Mouse (Mus musculus) hindbrain, embryonic 11.5 days (tissue): ENCODE measurements at regions not wholly inside any gene's neighbourhood (a gene's known extent, or its start where the extent isn't known, plus 50 kb on each side); places are given as distances from the start of the nearest gene placed in this dataset.

Source experiments
- ATAC-seq: fragments of 200-750 bp; cut with Nextera tagmentation; 2 replicates; pipeline ENCODE4 v1.8.0; 2017; ENCODE audit warnings: mild to moderate bottlenecking, moderate TSS enrichment, moderate library complexity; ENCODE audit not compliant: low FRiP score
- DNase-seq: peaks from one replicate; pipeline ENCODE4 v3.0.0-alpha.2; 2015; ENCODE audit warnings: low spot score
- H3K27ac ChIP-seq: fragments of 300-500 bp; sonication (generic); 2 replicates; pipeline ENCODE4 v1.5.1; 2014; ENCODE audit warnings: mild to moderate bottlenecking, low read depth, low read length
- H3K27me3 ChIP-seq: fragments of 300-500 bp; sonication (generic); 2 replicates; pipeline ENCODE4 v1.6.1; 2014; ENCODE audit warnings: mild to moderate bottlenecking, low read length, moderate library complexity, mixed read lengths; ENCODE audit not compliant: control insufficient read depth, insufficient read depth
- H3K36me3 ChIP-seq: fragments of 300-500 bp; sonication (generic); 2 replicates; pipeline ENCODE4 v1.6.1; 2014; ENCODE audit warnings: mild to moderate bottlenecking, low read length, moderate library complexity, mixed read lengths; ENCODE audit not compliant: control insufficient read depth, insufficient read depth
- H3K4me1 ChIP-seq: fragments of 300-500 bp; sonication (generic); replicated peaks from 2 replicates; pipeline ENCODE4 v1.6.1; 2014; ENCODE audit warnings: low read length, mixed read lengths; ENCODE audit not compliant: control insufficient read depth, insufficient read depth
- H3K4me2 ChIP-seq: fragments of 300-500 bp; sonication (generic); replicated peaks from 2 replicates; pipeline ENCODE4 v1.6.1; 2014; ENCODE audit warnings: mild to moderate bottlenecking, low read depth, low read length
- H3K4me3 ChIP-seq: fragments of 300-500 bp; sonication (generic); 2 replicates; pipeline ENCODE4 v1.5.1; 2014; ENCODE audit warnings: low read depth, low read length
- H3K9ac ChIP-seq: fragments of 300-500 bp; sonication (generic); 2 replicates; pipeline ENCODE4 v1.6.1; 2014; ENCODE audit warnings: low read depth, low read length
- H3K9me3 ChIP-seq: fragments of 300-500 bp; sonication (generic); 2 replicates; pipeline ENCODE4 v1.6.1; 2016; ENCODE audit warnings: low read length; ENCODE audit not compliant: control insufficient read depth
- WGBS: fragments of 180-500 bp; shearing (Covaris S2); extraction: QIAGEN DNeasy Blood & Tissue Kit; methylation state at CpG from one replicate; pipeline ENCODE4 v1.1.7; 2014; 5-methylcytosine and 5-hydroxymethylcytosine counted together

- 11% methylated on average over 5 of the region's 5 CpGs for WGBS
Observed at GRCm38 (mm10) chr13:46096968-46097367, 132.2 kb upstream of the Atxn1 start.

GRCm38 (mm10) chr13:46096416-46096815 is 131.6 kb upstream of the Atxn1 start:
- Histone ChIP-seq H3K4me2 (no peak overlapping the region), H3K27me3 (no peaks in the 10 kb centered on the region), H3K4me3 (no peak overlapping the region), H3K27ac (no peak overlapping the region), H3K4me1 (no peaks in the 10 kb centered on the region), H3K9me3 (no peaks in the 10 kb centered on the region), H3K36me3 (no peaks in the 10 kb centered on the region), H3K9ac (no peak overlapping the region)
- DNase-seq (no peak), ATAC-seq (no peak)
- WGBS: 69% methylated on average over 8 of the region's 8 CpGs

More at GRCm38 (mm10) chr13:46096968-46097367, 132.2 kb upstream of the Atxn1 start:
- Histone ChIP-seq H3K4me2 (no peak overlapping the region), H3K36me3 (no peaks in the 10 kb centered on the region), H3K27me3 (no peaks in the 10 kb centered on the region), H3K27ac (no peak overlapping the region), H3K4me3 (no peak overlapping the region), H3K9me3 (no peaks in the 10 kb centered on the region), H3K9ac (no peak overlapping the region), H3K4me1 (no peaks in the 10 kb centered on the region)
- peak; percentile 75 for DNase-seq
- no peak for ATAC-seq

- Histone ChIP-seq H3K27me3 (no peaks in the 10 kb centered on the region), H3K4me2 (no peak overlapping the region), H3K9ac (no peak overlapping the region), H3K27ac (no peak overlapping the region), H3K4me3 (no peak overlapping the region), H3K4me1 (no peaks in the 10 kb centered on the region), H3K9me3 (no peaks in the 10 kb centered on the region), H3K36me3 (no peaks in the 10 kb centered on the region)
- ATAC-seq: no peak
- 88% methylated on average over 3 of the region's 3 CpGs for WGBS
- DNase-seq: no peak
Observed at GRCm38 (mm10) chr13:46092787-46093186, 128.0 kb upstream of the Atxn1 start.

GRCm38 (mm10) chr13:46091109-46091508 is 126.3 kb upstream of the Atxn1 start:
- H3K4me2 ChIP-seq: no peak overlapping the region
- H3K27ac ChIP-seq: no peak overlapping the region
- H3K36me3 ChIP-seq: no peaks in the 10 kb centered on the region
- no peaks in the 10 kb centered on the region for H3K9me3 ChIP-seq
- DNase-seq (no peak), ATAC-seq (no peak)
- 84% methylated on average over 5 of the region's 5 CpGs for WGBS
- H3K4me1 ChIP-seq: no peaks in the 10 kb centered on the region
- H3K27me3 ChIP-seq: no peaks in the 10 kb centered on the region
- no peak overlapping the region for H3K9ac ChIP-seq
- H3K4me3 ChIP-seq: no peak overlapping the region

GRCm38 (mm10) chr13:46088237-46088636 is 123.4 kb upstream of the Atxn1 start:
- DNase-seq: no peak
- H3K9me3 ChIP-seq: no peaks in the 10 kb centered on the region
- H3K4me3 ChIP-seq: no peak overlapping the region
- no peak overlapping the region for H3K4me2 ChIP-seq
- no peak overlapping the region for H3K9ac ChIP-seq
- no peaks in the 10 kb centered on the region for H3K27me3 ChIP-seq
- ATAC-seq: no peak
- WGBS: 85% methylated on average over 3 of the region's 3 CpGs
- no peaks in the 10 kb centered on the region for H3K4me1 ChIP-seq
- no peaks in the 10 kb centered on the region for H3K36me3 ChIP-seq
- no peak overlapping the region for H3K27ac ChIP-seq

GRCm38 (mm10) chr13:46087663-46088062 is 122.9 kb upstream of the Atxn1 start:
- H3K27me3 ChIP-seq: no peaks in the 10 kb centered on the region
- no peak overlapping the region for H3K4me3 ChIP-seq
- H3K9me3 ChIP-seq: no peaks in the 10 kb centered on the region
- WGBS: 94% methylated on average over 4 of the region's 4 CpGs
- ATAC-seq (no peak), DNase-seq (no peak)
- no peak overlapping the region for H3K9ac ChIP-seq
- H3K4me2 ChIP-seq: no peak overlapping the region
- H3K4me1 ChIP-seq: no peaks in the 10 kb centered on the region
- no peaks in the 10 kb centered on the region for H3K36me3 ChIP-seq
- no peak overlapping the region for H3K27ac ChIP-seq

GRCm38 (mm10) chr13:46076879-46077278 is 112.1 kb upstream of the Atxn1 start:
- ATAC-seq: no peak
- no peak overlapping the region for H3K4me3 ChIP-seq
- H3K9ac ChIP-seq: no peak overlapping the region
- H3K9me3 ChIP-seq: no peaks in the 10 kb centered on the region
- no peak for DNase-seq
- no peaks in the 10 kb centered on the region for H3K36me3 ChIP-seq
- no peak overlapping the region for H3K27ac ChIP-seq
- H3K4me1 ChIP-seq: no peaks in the 10 kb centered on the region
- WGBS: 84% methylated on average over 6 of the region's 6 CpGs
- H3K4me2 ChIP-seq: no peak overlapping the region
- H3K27me3 ChIP-seq: no peaks in the 10 kb centered on the region

- Histone ChIP-seq H3K4me3 (no peak overlapping the region), H3K9ac (no peak overlapping the region)
- WGBS: 94% methylated on average over 4 of the region's 4 CpGs
Observed at GRCm38 (mm10) chr13:46071670-46072069, 106.9 kb upstream of the Atxn1 start.

GRCm38 (mm10) chr13:46069571-46069970 is 104.8 kb upstream of the Atxn1 start:
- Histone ChIP-seq H3K9ac (no peak overlapping the region), H3K4me3 (no peak overlapping the region), H3K4me2 (no peak overlapping the region), H3K9me3 (no peaks in the 10 kb centered on the region), H3K27ac (no peak overlapping the region), H3K27me3 (no peaks in the 10 kb centered on the region), H3K36me3 (no peaks in the 10 kb centered on the region), H3K4me1 (no peaks in the 10 kb centered on the region)
- ATAC-seq (no peak), DNase-seq (peak; percentile 4)
- 57% methylated on average over 3 of the region's 3 CpGs for WGBS

More at GRCm38 (mm10) chr13:46071670-46072069, 106.9 kb upstream of the Atxn1 start:
- H3K4me2 ChIP-seq: no peak overlapping the region
- H3K36me3 ChIP-seq: no peaks in the 10 kb centered on the region
- no peaks in the 10 kb centered on the region for H3K9me3 ChIP-seq
- no peak for DNase-seq
- no peak overlapping the region for H3K27ac ChIP-seq
- ATAC-seq: no peak
- H3K27me3 ChIP-seq: no peaks in the 10 kb centered on the region
- H3K4me1 ChIP-seq: no peaks in the 10 kb centered on the region
